Mouse (Mus musculus) urinary bladder, postnatal 25 days (tissue): ENCODE measurements around the gene Pla2g4b.

Source experiments
- DNase-seq: peaks from one replicate; pipeline ENCODE4 v3.0.0; 2022; ENCODE audit warnings: low spot score

Pla2g4b gene

DNA sequence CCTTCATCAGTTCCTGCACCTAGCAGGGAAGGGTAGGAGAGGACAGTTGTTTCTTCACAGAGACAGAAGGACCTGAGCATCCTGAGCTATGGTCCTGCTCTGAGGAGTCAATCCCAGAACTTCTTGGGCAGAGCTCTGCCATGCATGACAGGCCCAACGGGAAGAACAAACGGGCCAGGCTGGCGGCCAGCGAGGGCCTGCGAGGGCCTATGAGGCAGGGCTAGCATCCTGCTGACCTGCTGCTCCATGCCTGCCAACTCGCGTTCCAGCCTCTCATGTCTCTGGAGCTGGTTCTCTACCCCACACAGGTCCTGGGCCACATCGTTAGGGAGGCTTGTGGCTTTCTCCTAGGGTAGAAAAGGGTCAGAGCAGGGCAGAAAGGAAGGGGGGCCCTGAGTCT is 29.0 kb downstream of the Pla2g4b start:
- no peak for DNase-seq

DNA sequence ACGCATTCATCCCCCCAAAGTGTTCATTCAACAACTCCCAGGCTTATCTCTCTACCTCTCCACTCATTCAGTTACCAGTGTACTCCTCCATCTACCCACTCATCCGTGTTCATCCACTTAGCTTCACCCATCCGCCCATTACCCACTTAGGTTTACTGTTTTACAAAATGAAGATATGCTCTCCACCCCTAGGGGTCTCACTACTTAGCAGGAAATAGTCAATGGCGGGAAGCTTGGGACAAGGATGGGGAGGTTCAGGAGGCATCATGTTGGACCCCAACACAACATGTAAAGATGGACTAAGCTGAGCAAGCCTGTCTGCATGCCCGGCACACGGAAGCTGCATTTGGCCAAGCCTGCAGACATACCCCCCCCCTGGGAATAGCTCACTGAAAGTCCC is 31.4 kb downstream of the Pla2g4b start:
- DNase-seq, result no peak

DNA sequence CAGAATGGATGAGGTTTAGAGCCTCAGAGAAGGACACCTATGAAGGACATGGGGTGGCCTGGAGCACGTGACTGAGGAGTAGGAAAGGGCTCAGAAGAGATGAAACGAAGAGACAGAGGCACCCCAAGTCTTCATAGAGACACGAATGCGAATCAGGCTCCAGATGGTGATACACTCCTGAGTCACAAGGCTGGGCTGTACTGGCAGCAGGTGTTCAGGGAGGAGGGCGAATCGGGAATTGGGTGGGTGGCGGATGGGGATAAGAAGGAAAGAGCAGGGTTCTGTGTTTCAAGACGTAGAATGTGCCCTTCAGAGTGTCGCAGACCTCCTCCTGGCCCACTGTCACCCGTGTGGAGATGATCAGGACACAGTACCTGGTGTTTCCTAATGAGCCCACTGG is 32.0 kb downstream of the Pla2g4b start:
- no peak for DNase-seq

DNA sequence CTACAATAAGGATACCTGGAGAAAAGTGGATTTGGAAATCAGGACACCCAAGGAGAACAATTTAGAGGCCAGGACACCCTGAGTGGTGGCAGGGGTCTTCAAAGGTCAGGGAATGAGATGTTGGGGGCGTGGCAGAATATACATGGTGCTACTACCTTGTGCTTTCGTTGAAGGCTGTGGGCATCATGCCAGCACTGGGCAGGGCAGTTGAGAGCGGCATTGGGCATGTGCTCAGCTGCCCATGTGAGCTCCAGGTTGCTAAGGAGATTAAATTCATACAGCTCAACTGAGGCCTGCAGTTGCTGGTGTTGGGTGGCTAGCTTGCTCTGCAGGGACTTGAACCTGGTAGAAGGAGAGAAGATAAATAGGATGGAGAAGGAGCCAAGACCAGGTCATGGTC is 33.0 kb downstream of the Pla2g4b start:
- no peak for DNase-seq

DNA sequence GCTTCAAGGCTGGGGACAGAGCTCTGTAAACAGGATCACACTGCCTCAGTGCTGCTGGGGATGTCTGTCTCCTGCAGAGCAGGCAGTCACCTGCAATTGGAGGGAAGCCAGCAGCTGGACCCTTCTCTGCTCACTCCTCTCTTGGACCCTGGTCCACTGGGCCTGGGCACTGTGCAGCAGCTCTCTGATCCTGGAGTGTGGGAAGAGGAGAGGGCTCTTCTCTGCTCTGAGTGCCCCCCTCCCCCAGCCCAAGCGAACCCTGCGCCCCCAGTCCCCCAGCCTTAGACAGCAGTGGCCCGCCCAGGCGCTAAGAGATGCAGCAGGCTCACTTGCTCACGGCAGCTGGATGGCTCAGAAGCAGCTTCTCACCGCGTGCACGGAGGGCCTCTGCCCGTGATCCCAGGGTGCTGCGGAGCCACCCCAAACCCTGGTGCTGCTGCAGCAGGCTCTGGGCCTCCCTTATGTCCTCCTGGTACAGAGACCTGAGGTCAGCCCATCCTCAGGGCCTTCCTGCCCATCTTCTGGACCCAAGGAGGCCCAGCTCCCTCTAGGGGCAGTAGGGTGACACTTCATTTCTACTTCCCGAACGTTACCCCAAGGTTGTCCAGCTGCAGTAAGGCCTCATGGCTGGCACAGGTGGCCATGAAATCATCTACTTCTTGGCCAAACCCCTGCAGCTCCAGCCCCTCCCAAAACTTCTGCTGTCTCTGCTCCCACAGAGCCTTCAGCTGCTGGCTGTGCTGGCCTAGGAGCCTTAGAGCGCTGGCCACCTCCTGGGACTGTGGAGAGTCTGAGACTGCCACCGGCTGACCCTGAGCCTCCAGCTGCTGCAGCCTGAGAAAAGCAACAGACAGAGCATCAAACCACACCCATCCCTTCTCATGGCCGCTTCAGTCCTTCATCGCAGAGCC is 35.6 kb downstream of the Pla2g4b start:
- no peak for DNase-seq

DNA sequence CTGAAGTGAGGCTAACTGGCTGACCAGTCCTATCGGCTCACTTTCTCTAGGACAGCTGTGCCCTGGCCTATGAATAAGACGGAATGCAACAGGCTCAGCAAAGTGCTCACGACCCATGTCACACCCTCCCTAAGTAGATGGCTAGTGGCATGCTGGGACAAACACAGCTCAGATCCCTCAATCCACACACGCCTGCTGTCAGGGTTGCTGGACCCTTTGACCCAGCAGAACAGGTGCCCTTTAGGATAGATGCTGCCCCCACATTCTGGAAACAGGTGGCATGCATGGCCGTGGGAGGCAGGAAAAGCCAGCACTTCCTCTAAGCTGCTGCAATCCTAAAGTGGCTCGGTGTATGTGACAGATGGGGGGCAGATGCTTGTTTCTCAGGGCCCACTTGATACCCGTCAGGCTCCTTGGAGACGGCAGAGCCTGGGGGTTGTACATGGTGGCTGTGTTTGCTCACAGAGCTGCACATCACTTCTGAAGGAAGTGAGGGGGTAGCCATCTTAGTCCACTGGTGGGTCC is 36.3 kb downstream of the Pla2g4b start:
- no peak for DNase-seq

DNA sequence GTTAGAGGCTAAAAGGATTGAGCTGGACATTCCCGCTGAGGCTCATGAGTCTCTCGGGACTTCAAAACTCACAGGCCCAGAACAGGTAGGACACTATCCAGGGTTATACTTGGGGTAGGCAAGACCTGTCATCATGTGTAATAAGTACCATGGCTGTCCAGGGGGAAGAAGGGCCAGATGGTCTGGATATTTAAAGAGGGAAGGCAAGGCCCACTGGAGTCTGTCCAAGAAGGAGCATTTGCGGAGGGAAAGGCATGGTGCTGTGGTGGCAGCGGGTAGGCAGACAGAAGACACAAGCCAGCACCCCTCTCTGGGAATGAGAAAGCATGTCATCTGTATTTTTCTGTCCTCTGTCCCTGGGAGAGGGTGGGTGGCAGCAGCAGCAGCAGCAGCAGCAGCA is 40.9 kb downstream of the Pla2g4b start:
- DNase-seq, result no peak

DNA sequence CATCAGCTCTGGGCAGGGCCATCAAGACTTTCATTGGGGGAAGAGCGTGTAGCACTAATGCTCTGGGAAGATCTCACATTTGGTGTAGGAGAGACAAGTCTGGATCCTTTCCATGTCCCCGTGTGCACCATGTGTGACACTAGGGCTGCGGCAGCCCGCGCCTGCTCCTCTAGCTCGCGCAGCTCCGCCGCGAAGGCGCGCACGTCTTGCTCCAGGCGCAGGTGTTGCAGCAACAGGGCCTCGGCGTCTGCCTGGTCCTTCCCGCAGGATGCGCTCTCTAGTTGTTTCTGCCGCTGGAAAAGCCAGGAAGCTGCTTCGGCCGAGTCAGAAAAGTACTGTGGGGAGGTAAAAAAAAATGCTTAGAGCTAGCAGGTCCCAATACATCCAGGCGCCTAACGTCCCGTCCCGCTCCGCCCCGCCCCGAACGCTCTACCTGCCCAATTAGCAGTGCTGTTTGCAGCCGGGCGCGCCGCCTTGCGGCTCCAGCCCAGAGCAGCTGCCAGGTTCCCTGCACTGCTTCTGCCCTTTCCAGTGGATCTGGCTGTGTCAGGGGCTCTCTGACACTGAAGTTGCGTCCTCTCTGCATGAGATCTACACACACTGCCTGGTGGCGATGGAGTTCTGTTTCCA is 43.0 kb downstream of the Pla2g4b start:
- peak; percentile 60 for DNase-seq

DNA sequence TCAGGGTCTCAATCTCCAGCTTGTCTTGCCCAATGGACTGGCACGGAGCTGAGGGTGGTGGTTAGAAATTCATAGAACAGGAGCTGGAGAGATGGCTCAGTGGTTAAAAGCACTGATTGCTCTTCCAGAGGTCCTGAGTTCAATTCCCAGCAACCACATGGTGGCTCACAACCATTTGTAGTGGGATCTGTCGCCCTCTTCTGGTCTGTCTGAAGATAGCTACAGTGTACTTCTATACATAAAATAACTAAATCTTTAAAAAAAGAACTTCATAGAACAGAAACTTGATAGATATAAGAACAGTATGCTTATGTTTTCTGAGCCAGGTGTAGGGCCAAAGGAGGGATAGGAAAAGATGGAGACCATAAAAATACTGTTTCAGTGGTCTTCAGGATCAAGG is 49.2 kb downstream of the Pla2g4b start:
- no peak for DNase-seq

DNA sequence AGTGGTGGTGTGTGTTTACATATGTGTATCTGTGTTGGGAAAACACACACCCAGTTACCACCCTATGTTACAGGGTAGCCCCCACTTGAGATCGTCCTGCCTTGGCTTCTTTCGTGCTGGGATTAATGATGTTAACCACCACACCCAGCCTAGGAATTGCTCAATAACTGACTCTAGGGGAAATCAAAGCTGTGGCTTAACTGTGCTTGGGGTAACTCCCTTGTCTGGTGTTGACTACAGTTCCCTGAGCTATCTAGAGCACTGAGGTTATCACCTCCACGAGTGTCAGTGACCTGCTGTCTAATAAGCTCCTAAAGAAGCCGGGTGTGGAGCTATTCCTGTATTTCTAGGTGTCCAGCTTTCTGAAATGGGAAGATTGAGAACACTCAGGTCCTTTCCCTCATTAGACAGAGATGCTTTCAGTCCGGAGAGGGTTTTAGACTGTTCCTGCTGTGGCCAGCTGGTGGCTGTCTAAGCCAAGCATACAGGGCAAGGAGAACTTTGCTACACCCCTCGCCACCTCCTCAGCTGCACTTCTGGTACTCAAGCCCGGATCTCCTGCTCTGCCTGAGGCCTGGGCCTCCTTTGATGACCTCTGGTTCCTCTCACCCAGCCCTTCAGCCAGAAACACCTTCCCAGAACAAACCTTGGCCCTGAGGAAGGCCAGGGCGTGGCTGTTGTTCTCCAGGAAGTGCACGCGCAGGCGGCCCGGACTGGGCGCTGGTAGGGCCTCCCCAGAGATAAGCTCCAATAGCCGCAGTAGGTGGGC is 51.6 kb downstream of the Pla2g4b start:
- peak; percentile 33 for DNase-seq

DNA sequence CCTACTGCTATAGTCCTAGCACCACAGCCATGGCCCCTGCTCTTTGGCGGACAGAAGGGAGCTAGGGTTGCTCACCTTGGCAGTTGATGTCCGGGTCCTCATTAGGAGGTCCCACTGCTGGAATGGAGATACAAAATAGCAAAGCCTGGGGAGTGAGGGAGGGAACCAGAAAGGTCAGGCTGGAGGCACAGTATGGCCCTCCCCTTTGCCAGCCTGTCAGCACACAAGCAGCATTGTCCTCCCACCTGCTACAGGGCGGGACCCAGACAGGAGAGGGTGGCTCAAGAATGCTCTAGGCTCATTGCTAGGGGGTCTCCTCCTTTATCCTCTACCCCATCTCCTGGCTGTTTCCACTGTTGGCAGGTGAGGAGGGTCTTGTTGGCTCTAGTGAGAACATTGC is 52.8 kb downstream of the Pla2g4b start:
- no peak for DNase-seq

DNA sequence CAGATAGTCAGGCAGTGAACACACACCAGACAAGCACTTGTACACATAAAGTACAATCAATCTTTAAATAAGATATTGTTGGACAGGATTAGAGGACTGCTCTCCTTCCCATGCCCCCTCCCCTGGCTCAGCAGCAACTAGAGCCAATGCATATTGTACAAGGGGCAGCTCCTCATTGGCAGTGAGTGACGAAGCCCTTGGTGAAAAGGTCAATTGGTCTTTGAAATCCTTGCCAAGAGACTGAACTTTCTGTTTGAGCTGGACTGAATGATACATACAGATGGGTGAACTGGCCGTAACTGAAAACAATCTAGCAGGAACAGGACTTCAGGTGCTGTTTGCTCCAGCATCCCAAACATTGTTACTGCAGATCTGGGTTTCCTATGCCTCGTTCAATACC is 54.2 kb downstream of the Pla2g4b start:
- DNase-seq, result no peak

DNA sequence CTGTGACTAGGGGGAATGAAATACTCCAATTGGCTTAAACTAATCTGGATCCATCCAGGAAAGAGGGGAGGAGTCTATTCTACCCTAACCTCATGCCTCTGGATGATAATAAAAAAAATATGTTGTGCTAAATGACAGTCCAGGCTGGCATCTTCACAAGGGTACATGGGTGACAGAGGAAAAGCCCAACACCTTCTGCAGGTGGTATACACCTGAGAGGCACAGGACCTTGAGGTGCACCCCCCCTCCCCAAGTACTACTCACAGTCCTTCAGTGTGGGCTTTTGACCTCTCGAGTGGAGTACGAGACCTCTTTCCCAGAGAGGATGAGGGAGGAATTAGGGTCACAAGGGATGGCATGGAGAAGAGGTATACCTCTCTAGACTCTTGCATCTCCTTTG is 54.7 kb downstream of the Pla2g4b start:
- DNase-seq, result no peak

DNA sequence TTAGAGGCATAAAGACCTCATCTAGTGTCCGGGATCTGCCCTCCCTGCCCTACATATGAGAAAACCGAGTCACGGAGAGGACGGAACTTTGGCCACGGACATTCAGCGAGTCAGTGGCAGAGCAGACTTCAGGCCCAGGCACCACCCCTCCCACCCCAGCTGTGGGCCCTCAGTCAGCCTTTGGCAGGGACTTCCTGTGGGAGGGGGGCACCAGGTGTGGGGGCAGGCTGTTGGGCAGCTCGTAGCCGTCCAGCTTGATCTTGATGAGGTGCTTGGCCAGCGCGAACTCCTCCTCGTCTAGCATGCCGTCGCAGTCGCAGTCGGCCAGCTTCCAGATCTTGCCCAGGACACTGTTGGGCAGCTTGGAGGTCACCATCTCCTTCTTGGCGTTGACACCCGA is 57.8 kb downstream of the Pla2g4b start:
- DNase-seq, result no peak
